Mouse (Mus musculus): Measurements from ENCODE around the gene Got1.

- TF ChIP-seq CTCF (IDR thresholded peaks at IDR 0.05; ENCODE audit: low read depth) = no peak
- TF ChIP-seq EP300 (IDR thresholded peaks at IDR 0.05; ENCODE audit: low read depth) = no peak
These were observed 45.0 kb downstream of the Got1 start for GRCm38 (mm10) chr19:43479431-43479830.
